Mouse (Mus musculus): ENCODE measurements around the gene Gtsf1l. TPM values are rescaled to one million over a fixed set of nuclear protein-coding genes. Genes with fewer than 3 reads are reported as not detected.

Gene Gtsf1l
- polyA plus RNA-seq, 1 experiment = not detected

- TF ChIP-seq CTCF (IDR thresholded peaks at IDR 0.05; ENCODE audit: borderline replicate concordance, control insufficient read depth, extremely low read depth, insufficient read depth, low read length, poor library complexity) = no peak
- no peak for TF ChIP-seq POLR2A (IDR thresholded peaks at IDR 0.05; ENCODE audit: control insufficient read depth, extremely low read depth, insufficient read depth, low read length, poor library complexity)
- H3K4me1 ChIP-seq (replicated peaks; ENCODE audit: control insufficient read depth, insufficient read depth, low read length) = no peaks in the 10 kb centered on the region
- 98% methylated on average over 10 of the region's 10 CpGs for WGBS
Observed at GRCm38 (mm10) chr2:163094909-163095308, 7.3 kb upstream of the Gtsf1l start.

DNA sequence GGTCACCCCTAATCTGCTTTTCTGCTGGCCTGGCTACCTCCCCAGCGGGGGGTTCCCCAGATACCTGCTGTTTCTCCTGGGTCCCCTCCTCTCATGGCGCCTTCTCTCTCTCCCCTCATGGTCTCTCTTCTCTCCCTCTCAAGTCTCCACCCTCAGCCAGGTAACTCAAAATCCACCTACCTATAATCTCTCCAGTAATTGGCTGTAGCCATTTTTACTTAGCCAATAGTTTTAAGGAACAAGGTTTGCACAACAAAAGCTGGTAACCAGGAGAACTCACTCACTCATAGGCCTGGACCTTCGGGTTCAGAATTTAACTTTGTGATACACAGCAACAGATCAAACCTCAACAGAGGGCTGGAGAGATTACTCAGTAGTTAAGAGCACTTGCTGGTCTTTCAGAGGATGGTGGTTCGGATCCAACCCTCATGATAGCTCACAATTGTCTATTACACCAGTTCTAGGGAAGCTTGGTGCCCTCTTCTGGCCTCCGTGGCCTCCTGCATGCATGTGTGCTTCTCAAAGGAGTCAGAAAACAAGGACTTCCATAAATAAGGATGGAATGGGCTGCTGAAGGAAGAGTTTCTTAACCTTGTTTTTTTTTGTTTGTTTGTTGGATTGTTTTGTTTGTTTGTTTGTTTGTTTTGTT is 1.9 kb upstream of the Gtsf1l start:
- WGBS = 79% methylated on average over 5 of the region's 5 CpGs
- no peak for TF ChIP-seq CTCF (IDR thresholded peaks at IDR 0.05; ENCODE audit: borderline replicate concordance, control insufficient read depth, extremely low read depth, insufficient read depth, low read length, poor library complexity)
- no peak for TF ChIP-seq POLR2A (IDR thresholded peaks at IDR 0.05; ENCODE audit: control insufficient read depth, extremely low read depth, insufficient read depth, low read length, poor library complexity)
- no peak for DNase-seq

More at GRCm38 (mm10) chr2:163094909-163095308, 7.3 kb upstream of the Gtsf1l start:
- no peak for DNase-seq
- Histone ChIP-seq H3K4me3 (ENCODE audit: control insufficient read depth, insufficient read depth, low read length) (no peak overlapping the region), H3K27ac (ENCODE audit: control insufficient read depth, insufficient read depth, low read length) (no peak overlapping the region), H3K36me3 (ENCODE audit: control insufficient read depth, insufficient read depth, low read length) (no peaks in the 10 kb centered on the region), H3K27me3 (ENCODE audit: control insufficient read depth, insufficient read depth, low read length) (no peaks in the 10 kb centered on the region)

DNA sequence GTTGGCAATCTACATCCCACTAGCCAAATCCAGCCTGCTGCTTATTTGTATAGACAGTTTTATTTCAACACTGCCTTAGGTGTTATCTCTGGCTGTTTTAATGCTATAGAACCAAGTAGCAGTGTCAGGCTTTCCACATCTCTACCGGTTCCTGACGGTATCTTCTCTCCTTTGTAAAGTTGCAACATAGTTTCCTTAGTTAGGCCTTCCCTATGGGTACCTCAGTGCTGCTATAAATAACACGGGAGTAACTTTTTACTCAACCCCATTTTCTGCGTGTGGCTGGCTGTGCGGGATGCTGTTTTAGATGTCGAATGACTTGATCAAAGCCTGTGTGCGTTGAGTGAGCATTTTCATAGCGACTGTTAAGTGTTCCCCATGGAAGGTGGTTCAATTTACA is 1.1 kb downstream of the Gtsf1l start:
- WGBS = 82% methylated on average over 8 of the region's 8 CpGs
- H3K4me3 ChIP-seq (ENCODE audit: control insufficient read depth, insufficient read depth, low read length) = no peak overlapping the region
- H3K36me3 ChIP-seq (ENCODE audit: control insufficient read depth, insufficient read depth, low read length) = 0 out of 2 replicates have a peak, but pooled peaks cover 4% of the 10 kb centered on the region
- DNase-seq = no peak
- no peaks in the 10 kb centered on the region; the same call in 1 of the 2 replicates for H3K4me1 ChIP-seq (replicated peaks; ENCODE audit: control insufficient read depth, insufficient read depth, low read length)
- H3K27ac ChIP-seq (ENCODE audit: control insufficient read depth, insufficient read depth, low read length) = no peak overlapping the region
- TF ChIP-seq POLR2A (IDR thresholded peaks at IDR 0.05; ENCODE audit: control insufficient read depth, extremely low read depth, insufficient read depth, low read length, poor library complexity) = no peak
- TF ChIP-seq CTCF (IDR thresholded peaks at IDR 0.05; ENCODE audit: borderline replicate concordance, control insufficient read depth, extremely low read depth, insufficient read depth, low read length, poor library complexity) = no peak
- H3K27me3 ChIP-seq (ENCODE audit: control insufficient read depth, insufficient read depth, low read length) = no peaks in the 10 kb centered on the region

More for the DNA sequence above, 1.9 kb upstream of the Gtsf1l start:
- no peaks in the 10 kb centered on the region for H3K27me3 ChIP-seq (ENCODE audit: control insufficient read depth, insufficient read depth, low read length)
- no peak overlapping the region for H3K4me3 ChIP-seq (ENCODE audit: control insufficient read depth, insufficient read depth, low read length)
- H3K4me1 ChIP-seq (replicated peaks; ENCODE audit: control insufficient read depth, insufficient read depth, low read length) = no peaks in the 10 kb centered on the region
- H3K36me3 ChIP-seq (ENCODE audit: control insufficient read depth, insufficient read depth, low read length) = no peaks in the 10 kb centered on the region
- H3K27ac ChIP-seq (ENCODE audit: control insufficient read depth, insufficient read depth, low read length) = no peak overlapping the region

GRCm38 (mm10) chr2:163085047-163085446 is 2.6 kb downstream of the Gtsf1l start:
- H3K27me3 ChIP-seq (ENCODE audit: control insufficient read depth, insufficient read depth, low read length) = no peaks in the 10 kb centered on the region
- 0 out of 2 replicates have a peak, but pooled peaks cover 9% of the 10 kb centered on the region for H3K36me3 ChIP-seq (ENCODE audit: control insufficient read depth, insufficient read depth, low read length)
- 95% methylated on average over 6 of the region's 6 CpGs for WGBS
- no peaks in the 10 kb centered on the region; the same call in 1 of the 2 replicates for H3K4me1 ChIP-seq (replicated peaks; ENCODE audit: control insufficient read depth, insufficient read depth, low read length)
- no peak overlapping the region for H3K27ac ChIP-seq (ENCODE audit: control insufficient read depth, insufficient read depth, low read length)
- no peak for TF ChIP-seq POLR2A (IDR thresholded peaks at IDR 0.05; ENCODE audit: control insufficient read depth, extremely low read depth, insufficient read depth, low read length, poor library complexity)
- DNase-seq = no peak
- no peak overlapping the region for H3K4me3 ChIP-seq (ENCODE audit: control insufficient read depth, insufficient read depth, low read length)

DNA sequence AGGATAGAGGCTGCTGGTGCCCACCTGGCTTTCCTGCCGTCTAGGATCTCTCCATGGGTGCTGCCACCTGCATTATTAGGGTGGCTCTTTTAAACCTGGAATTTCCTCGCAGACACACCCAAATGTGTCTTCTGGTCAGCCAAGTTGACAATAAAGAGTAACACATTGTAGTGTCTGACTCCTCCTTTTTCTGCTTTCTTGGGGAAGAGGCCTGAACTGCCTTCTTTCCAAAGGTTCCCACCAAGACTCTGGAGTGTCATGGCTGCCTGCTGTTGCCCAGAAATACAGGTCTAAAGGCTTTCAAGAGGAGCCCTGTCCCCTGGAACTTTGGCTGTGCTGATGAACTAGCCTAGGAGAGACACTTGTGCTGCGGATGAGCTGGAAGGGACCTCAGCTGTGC is 3.1 kb downstream of the Gtsf1l start:
- 0 out of 2 replicates have a peak, but pooled peaks cover 9% of the 10 kb centered on the region for H3K36me3 ChIP-seq (ENCODE audit: control insufficient read depth, insufficient read depth, low read length)
- 83% methylated on average over 3 of the region's 3 CpGs for WGBS

GRCm38 (mm10) chr2:163082591-163082990 is 5.1 kb downstream of the Gtsf1l start:
- no peak for DNase-seq
- Histone ChIP-seq H3K36me3 (ENCODE audit: control insufficient read depth, insufficient read depth, low read length) (peaks cover 15% of the 10 kb centered on the region; the same call in 1 of the 2 replicates), H3K4me1 (replicated peaks; ENCODE audit: control insufficient read depth, insufficient read depth, low read length) (no peaks in the 10 kb centered on the region; the same call in 1 of the 2 replicates), H3K27me3 (ENCODE audit: control insufficient read depth, insufficient read depth, low read length) (no peaks in the 10 kb centered on the region), H3K27ac (ENCODE audit: control insufficient read depth, insufficient read depth, low read length) (no peak overlapping the region), H3K4me3 (ENCODE audit: control insufficient read depth, insufficient read depth, low read length) (no peak overlapping the region)
- WGBS = 29% methylated on average over 5 of the region's 5 CpGs
- TF ChIP-seq CTCF (IDR thresholded peaks at IDR 0.05; ENCODE audit: borderline replicate concordance, control insufficient read depth, extremely low read depth, insufficient read depth, low read length, poor library complexity) = no peak

More for the DNA sequence above, 3.1 kb downstream of the Gtsf1l start:
- H3K4me1 ChIP-seq (replicated peaks; ENCODE audit: control insufficient read depth, insufficient read depth, low read length) = no peaks in the 10 kb centered on the region; the same call in 1 of the 2 replicates
- no peak overlapping the region for H3K4me3 ChIP-seq (ENCODE audit: control insufficient read depth, insufficient read depth, low read length)
- DNase-seq = no peak
- H3K27ac ChIP-seq (ENCODE audit: control insufficient read depth, insufficient read depth, low read length) = no peak overlapping the region
- no peaks in the 10 kb centered on the region for H3K27me3 ChIP-seq (ENCODE audit: control insufficient read depth, insufficient read depth, low read length)
- TF ChIP-seq CTCF (IDR thresholded peaks at IDR 0.05; ENCODE audit: borderline replicate concordance, control insufficient read depth, extremely low read depth, insufficient read depth, low read length, poor library complexity) = no peak

DNA sequence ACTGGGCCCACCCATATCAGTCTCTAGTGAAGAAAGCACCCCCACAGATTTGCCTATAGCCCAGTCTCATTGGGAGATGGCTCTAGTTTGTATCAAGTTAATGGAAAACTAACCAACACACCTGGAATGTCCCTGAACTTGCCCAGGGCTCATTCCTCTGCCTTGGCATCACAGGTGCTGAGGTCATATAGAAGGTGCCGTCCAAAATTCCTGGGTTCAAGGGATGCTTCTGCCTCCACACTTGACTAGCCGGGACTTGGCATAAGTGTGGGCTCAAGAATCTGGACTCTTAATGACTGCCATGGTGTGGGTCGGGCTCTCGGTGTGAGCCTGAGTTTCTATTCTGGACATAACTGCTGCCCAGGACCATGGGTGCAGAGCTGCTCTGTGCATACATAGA is 8.6 kb downstream of the Gtsf1l start:
- peaks cover 26% of the 10 kb centered on the region; the same call in 1 of the 2 replicates for H3K36me3 ChIP-seq (ENCODE audit: control insufficient read depth, insufficient read depth, low read length)
- no peak overlapping the region for H3K27ac ChIP-seq (ENCODE audit: control insufficient read depth, insufficient read depth, low read length)
- 99% methylated on average over 4 of the region's 4 CpGs for WGBS
- no peaks in the 10 kb centered on the region for H3K27me3 ChIP-seq (ENCODE audit: control insufficient read depth, insufficient read depth, low read length)
- H3K4me3 ChIP-seq (ENCODE audit: control insufficient read depth, insufficient read depth, low read length) = no peak overlapping the region
- DNase-seq = no peak
- H3K4me1 ChIP-seq (replicated peaks; ENCODE audit: control insufficient read depth, insufficient read depth, low read length) = no peaks in the 10 kb centered on the region; the same call in 1 of the 2 replicates
- TF ChIP-seq CTCF (IDR thresholded peaks at IDR 0.05; ENCODE audit: borderline replicate concordance, control insufficient read depth, extremely low read depth, insufficient read depth, low read length, poor library complexity) = no peak
- TF ChIP-seq POLR2A (IDR thresholded peaks at IDR 0.05; ENCODE audit: control insufficient read depth, extremely low read depth, insufficient read depth, low read length, poor library complexity) = no peak

Data from thymus, adult 2 months (tissue).